Mouse (Mus musculus): ENCODE results near the gene Anks3.

Anks3 gene

GRCm38 (mm10) chr16:4897146-4897730, 66.8 kb downstream of the Anks3 start:
- peak; percentile 82 for DNase-seq (ENCODE audit: low read depth, low spot score)

GRCm38 (mm10) chr16:4896249-4897027, 67.6 kb downstream of the Anks3 start:
- DNase-seq (ENCODE audit: low read depth, low spot score) = no peak

- no peak for DNase-seq (ENCODE audit: low read depth, low spot score)
Measured at GRCm38 (mm10) chr16:4894201-4894908, 69.7 kb downstream of the Anks3 start.

- DNase-seq (ENCODE audit: low read depth, low spot score) = no peak
Measured at GRCm38 (mm10) chr16:4892171-4892570, 71.8 kb downstream of the Anks3 start.

Measured in ES-CJ7 (cell line).